Mouse (Mus musculus) kidney, adult 2 months (tissue): ENCODE data around the gene Kcnj6.

Experiments used
- CTCF ChIP-seq: fragments of 200-500 bp; conservative IDR thresholded peaks from 2 replicates; pipeline ENCODE4 v1.5.1; 2011; ENCODE audit warnings: low read depth, mild to moderate bottlenecking, control low read depth, low read length, moderate library complexity, mixed read lengths; ENCODE audit not compliant: insufficient read depth, insufficient read length
- POLR2A ChIP-seq: fragments of 200-500 bp; IDR thresholded peaks from one replicate; pipeline ENCODE4 v1.6.1; 2011; ENCODE audit warnings: low read depth, low read length, control low read depth

- no peak for TF ChIP-seq CTCF
- no peak for TF ChIP-seq POLR2A
Measured at GRCm38 (mm10) chr16:94865796-94866195, 131.7 kb downstream of the Kcnj6 start.
